Mouse (Mus musculus) bone marrow macrophage, adult 2 months (primary cell): ENCODE measurements around the gene Saxo1.

Experiments used
- CTCF ChIP-seq: IDR thresholded peaks from 2 replicates; pipeline ENCODE4 v1.5.1; 2012; ENCODE audit warnings: low read depth, mild to moderate bottlenecking, low read length, moderate library complexity
- POLR2A ChIP-seq: IDR thresholded peaks from 2 replicates; pipeline ENCODE4 v1.6.1; 2012; ENCODE audit warnings: mild to moderate bottlenecking, low read depth, low read length, borderline replicate concordance

- TF ChIP-seq CTCF (no peak), POLR2A (no peak)
Observed at GRCm38 (mm10) chr4:86480891-86481290, 77.2 kb downstream of the Saxo1 start.
